Mouse (Mus musculus): ENCODE results near the gene Siah3.

Siah3 gene

DNA sequence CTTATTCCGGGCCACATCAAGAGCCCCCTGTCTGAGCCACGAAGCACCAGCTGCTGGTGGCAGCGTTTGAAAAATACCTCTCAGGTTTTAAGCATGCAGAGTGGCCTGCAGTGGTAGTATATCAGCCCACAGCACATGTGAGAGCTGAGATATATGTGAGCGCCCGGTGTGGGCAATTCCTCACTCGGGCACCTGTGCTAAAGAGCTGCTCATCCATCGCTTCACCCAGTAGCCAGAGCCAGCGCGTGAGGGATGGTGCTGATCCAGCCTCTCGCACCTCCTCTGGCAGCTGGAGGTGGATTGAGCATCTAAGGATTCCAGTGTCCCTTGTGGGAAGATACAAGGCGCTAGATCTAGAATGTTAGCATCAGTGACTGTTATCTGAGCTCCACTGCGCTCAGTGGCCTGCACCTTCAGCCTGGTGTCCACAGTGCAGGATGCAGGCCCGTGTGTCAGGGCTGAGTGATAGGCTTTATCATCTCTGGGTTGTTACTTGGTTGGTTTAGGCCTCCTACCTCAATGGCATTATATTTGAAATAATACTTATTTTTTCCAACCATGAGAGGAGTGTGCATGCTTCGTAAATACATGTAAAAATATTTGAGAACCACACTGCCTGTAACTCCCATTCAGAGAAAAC lies 37.9 kb downstream of the Siah3 start:
- DNase-seq (ENCODE audit: low read depth, low spot score): no peak
- no peaks in the 10 kb centered on the region for H3K36me3 ChIP-seq (ENCODE audit: control insufficient read depth, insufficient read depth, low read length, poor library complexity, severe bottlenecking)
- no peaks in the 10 kb centered on the region for H3K27me3 ChIP-seq (ENCODE audit: control insufficient read depth, insufficient read depth, low read length, poor library complexity, severe bottlenecking)

DNA sequence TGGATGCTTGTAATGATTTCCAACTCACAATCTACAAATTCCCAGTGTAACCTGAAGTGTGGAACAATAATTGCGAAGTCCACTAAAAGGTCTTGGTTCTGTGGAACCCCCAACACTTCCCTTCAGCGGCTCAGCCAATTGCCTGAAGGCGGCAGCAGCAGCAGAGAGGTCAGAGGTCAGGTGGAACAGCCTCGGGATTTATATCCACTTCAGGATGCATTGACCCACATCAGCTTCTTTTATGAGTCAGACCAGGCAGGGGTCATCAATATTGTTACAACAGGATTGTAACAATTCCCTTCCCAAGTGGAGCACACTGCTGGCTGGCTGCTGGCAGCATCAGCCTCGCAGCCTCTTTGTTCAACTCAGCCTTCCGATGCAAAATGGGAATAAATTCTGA lies 39.1 kb downstream of the Siah3 start:
- DNase-seq (ENCODE audit: low read depth, low spot score): no peak
- Histone ChIP-seq H3K36me3 (ENCODE audit: control insufficient read depth, insufficient read depth, low read length, poor library complexity, severe bottlenecking) (no peaks in the 10 kb centered on the region), H3K27me3 (ENCODE audit: control insufficient read depth, insufficient read depth, low read length, poor library complexity, severe bottlenecking) (no peaks in the 10 kb centered on the region)

DNA sequence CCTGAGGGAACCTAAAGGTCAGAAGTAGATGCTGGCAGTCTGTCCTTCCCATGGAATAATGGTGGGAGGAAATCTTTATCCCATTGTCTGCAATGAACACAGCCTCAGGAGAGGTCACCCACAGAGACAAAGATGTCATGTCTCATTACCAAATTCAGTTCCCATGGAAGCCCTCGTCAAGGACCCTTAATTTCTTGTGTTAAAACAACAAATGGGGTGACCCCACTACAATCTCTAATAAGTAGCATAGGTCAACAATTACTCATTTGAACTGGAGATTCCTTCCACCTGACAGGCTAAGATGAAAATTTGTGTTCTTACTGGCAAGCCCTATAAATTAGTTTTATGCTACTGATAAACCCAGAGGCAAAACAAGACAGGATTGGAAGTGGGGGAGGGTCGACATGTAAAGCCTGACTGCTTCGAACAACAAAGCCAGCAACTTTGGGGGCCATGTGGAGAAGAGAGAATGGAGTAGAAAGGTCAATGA lies 45.8 kb downstream of the Siah3 start:
- Histone ChIP-seq H3K27me3 (ENCODE audit: control insufficient read depth, insufficient read depth, low read length, poor library complexity, severe bottlenecking) (no peaks in the 10 kb centered on the region), H3K36me3 (ENCODE audit: control insufficient read depth, insufficient read depth, low read length, poor library complexity, severe bottlenecking) (no peaks in the 10 kb centered on the region)
- DNase-seq (ENCODE audit: low read depth, low spot score): no peak

DNA sequence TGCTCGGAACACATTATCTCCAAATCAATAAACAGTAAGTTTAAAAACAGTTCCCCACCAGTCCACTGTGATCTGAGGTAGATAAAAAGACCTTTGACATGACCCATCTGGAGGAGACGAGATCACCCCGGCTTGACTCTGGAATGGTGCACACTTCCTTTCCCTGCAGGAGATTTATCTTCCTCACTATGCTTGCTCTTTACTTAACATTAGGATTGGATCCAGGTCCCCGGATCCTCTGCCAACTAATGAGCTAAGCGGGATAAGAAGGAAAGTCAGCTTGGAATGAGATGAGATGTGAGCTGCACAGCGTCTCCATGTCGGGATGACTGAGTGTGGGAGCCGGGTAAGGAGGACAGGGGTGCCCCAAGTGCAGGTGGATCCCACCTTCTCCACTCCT lies 46.7 kb downstream of the Siah3 start:
- Histone ChIP-seq H3K36me3 (ENCODE audit: control insufficient read depth, insufficient read depth, low read length, poor library complexity, severe bottlenecking) (no peaks in the 10 kb centered on the region), H3K27me3 (ENCODE audit: control insufficient read depth, insufficient read depth, low read length, poor library complexity, severe bottlenecking) (no peaks in the 10 kb centered on the region)
- DNase-seq (ENCODE audit: low read depth, low spot score): no peak

DNA sequence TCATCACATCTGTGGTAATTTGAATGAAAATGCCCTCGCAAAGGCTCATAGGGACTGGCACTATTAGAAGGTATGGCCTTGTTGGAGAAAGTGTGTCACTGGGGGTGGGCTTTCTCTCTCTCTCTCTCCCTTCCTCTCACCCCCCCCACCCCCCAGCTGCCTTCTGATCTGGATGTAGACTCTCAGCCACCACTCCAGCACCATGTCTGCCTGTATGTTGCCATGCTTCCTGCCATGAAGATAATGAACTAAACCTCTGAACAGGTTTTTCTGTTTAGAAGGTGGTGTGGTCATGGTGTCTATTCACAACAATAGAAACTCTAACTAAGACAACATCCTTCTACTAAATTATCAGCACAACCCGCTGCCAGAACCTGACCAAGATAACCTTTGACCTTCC lies 48.5 kb downstream of the Siah3 start:
- DNase-seq (ENCODE audit: low read depth, low spot score): no peak
- H3K36me3 ChIP-seq (ENCODE audit: control insufficient read depth, insufficient read depth, low read length, poor library complexity, severe bottlenecking): no peaks in the 10 kb centered on the region
- no peaks in the 10 kb centered on the region for H3K27me3 ChIP-seq (ENCODE audit: control insufficient read depth, insufficient read depth, low read length, poor library complexity, severe bottlenecking)

DNA sequence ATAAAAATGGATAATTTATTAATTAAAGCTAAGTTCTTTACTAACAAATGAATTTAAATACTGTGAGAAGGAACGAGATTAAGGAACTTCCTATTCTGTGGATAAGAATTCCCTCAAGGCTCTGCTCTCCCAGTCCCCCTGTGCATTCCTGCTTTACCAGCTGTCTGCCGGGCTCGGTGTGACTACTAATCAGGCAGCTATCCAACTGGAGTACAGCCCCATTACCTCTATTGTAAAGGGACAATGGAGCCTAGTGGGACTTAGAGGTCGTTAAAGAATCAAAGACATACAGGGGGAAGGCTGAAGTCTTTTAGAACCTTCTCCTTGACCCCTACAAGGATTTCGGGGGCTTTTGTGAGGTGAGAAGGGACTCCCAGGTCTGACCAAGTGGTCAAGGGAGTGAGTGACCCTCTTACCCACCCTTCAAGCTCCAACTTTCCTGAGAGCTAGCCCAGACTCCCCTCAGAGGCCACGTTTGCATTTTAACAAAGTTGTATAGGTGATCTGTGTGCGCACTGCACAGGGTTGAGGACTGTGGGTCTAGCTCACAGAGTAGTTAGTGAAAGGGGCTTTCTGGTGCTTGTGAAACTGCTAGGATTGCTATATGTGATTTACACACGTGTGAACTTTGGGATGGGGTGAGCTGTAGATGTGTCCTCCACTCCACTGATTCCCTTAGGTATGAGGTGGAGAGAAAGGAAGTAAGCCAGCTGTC lies 49.5 kb downstream of the Siah3 start:
- no peaks in the 10 kb centered on the region for H3K36me3 ChIP-seq (ENCODE audit: control insufficient read depth, insufficient read depth, low read length, poor library complexity, severe bottlenecking)
- H3K27me3 ChIP-seq (ENCODE audit: control insufficient read depth, insufficient read depth, low read length, poor library complexity, severe bottlenecking): no peaks in the 10 kb centered on the region
- DNase-seq (ENCODE audit: low read depth, low spot score): no peak

DNA sequence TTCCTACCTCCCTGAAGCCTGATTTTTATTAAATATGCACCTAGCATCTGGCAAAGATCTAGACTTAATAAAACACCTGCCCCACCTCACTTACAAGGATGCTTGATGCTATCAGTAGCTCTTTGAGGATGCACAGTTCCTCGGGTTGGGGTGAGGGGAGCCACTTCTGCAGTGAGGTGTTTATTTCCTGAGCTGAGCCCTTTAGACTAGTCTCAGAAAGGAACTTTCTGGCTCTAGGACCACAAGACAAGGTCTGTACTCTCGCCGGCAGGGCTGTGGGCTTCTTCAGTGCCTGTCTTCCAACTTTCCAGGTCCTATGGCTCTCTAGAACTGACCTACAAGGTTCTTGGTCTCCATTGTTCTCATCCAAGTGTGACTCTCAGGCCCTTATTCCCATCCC lies 50.5 kb downstream of the Siah3 start:
- no peak for DNase-seq (ENCODE audit: low read depth, low spot score)
- Histone ChIP-seq H3K36me3 (ENCODE audit: control insufficient read depth, insufficient read depth, low read length, poor library complexity, severe bottlenecking) (no peaks in the 10 kb centered on the region), H3K27me3 (ENCODE audit: control insufficient read depth, insufficient read depth, low read length, poor library complexity, severe bottlenecking) (no peaks in the 10 kb centered on the region)

DNA sequence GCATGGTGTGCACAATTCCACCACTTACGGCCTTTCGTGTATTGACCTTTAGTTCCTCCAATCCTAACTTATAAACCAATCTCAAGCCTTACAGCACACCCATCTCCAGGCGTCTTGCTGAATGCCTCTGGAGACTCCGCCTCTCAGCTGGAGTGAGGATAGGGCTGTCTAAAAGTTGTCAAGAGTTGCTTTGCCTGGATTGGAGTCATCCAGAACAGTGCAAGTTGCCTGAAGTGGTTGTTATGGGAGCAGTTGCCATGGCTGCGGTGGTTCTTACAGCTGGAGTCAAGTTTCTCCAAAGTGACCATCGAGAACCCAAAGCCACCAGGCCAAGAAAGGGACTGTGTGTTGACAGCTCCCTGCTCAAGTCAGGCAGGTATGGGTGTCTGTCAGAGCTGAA lies 54.3 kb downstream of the Siah3 start:
- Histone ChIP-seq H3K36me3 (ENCODE audit: control insufficient read depth, insufficient read depth, low read length, poor library complexity, severe bottlenecking) (no peaks in the 10 kb centered on the region), H3K27me3 (ENCODE audit: control insufficient read depth, insufficient read depth, low read length, poor library complexity, severe bottlenecking) (no peaks in the 10 kb centered on the region)
- DNase-seq (ENCODE audit: low read depth, low spot score): no peak

DNA sequence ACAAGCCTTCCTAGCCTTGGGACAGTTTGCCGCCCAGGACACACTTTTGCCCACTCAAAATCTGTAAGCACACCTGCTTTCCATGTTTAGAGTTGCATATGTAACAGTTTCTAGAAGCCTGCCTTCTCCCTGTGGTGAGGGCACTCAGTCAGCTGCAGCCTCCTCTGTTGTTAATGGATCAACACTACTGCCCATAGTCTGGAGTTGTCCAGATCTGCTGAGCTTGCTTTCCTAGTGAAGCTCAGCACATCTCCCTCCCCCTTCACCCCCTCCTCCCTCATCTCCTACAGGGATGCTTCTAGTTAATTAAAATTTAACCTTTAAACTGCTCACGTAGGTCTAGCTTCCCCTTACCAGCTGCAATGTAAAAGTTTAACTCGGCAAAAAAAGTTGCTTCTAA lies 57.2 kb downstream of the Siah3 start:
- H3K36me3 ChIP-seq (ENCODE audit: control insufficient read depth, insufficient read depth, low read length, poor library complexity, severe bottlenecking): no peaks in the 10 kb centered on the region
- DNase-seq (ENCODE audit: low read depth, low spot score): no peak

DNA sequence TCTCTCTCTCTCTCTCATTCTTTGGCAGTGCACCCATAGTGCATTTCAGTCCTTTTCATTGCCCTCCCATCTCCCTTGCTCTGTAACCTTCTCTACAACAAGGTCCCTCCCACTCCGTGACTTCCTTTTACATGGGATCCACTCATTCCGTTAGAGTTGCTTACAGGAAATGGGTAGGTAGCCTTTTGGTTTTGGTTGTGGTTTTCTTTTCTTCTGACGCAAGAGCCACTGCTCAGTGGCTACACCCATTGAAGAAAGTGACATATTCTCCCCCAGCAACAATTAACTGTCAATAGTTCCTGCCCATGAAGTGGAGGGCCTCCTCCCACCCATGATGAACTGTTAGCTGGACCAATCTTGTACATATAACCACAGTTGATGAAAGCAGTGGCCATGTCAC lies 60.4 kb downstream of the Siah3 start:
- no peaks in the 10 kb centered on the region for H3K27me3 ChIP-seq (ENCODE audit: control insufficient read depth, insufficient read depth, low read length, poor library complexity, severe bottlenecking)
- DNase-seq (ENCODE audit: low read depth, low spot score): no peak
- no peaks in the 10 kb centered on the region for H3K36me3 ChIP-seq (ENCODE audit: control insufficient read depth, insufficient read depth, low read length, poor library complexity, severe bottlenecking)

More for the DNA sequence above, 57.2 kb downstream of the Siah3 start:
- H3K27me3 ChIP-seq (ENCODE audit: control insufficient read depth, insufficient read depth, low read length, poor library complexity, severe bottlenecking): no peaks in the 10 kb centered on the region

DNA sequence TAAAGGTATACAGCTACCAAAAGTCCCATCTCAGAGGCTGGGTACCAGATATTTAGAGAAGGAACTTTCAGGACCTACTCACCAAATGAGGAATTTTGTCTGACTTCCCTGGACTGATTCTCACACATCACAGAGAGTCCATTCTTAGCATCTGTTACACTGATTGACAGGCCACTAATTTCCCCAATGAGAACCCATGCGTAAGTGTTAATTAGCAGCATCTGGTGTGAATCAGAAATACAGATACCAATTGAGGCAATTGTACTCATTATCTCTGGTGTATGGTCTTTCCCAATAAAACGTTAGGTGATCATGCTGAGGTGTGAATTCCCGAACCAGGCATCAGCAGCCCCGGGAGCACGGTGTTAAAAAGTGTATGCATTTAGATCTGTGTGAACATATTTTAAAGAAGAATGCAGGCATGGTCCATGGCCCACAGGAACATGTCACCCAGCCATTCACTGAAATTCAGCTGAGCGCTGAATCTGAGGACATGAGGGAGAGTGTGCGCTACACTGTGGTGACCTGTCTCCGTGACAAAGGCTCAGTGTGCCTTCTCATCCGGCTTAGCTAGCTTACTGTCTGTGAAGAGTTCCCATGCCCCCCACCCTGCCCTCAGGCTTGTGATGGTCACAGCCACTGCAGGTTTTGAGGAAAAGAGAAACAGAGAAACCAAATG lies 61.3 kb downstream of the Siah3 start:
- Histone ChIP-seq H3K36me3 (ENCODE audit: control insufficient read depth, insufficient read depth, low read length, poor library complexity, severe bottlenecking) (no peaks in the 10 kb centered on the region), H3K27me3 (ENCODE audit: control insufficient read depth, insufficient read depth, low read length, poor library complexity, severe bottlenecking) (no peaks in the 10 kb centered on the region)
- no peak for DNase-seq (ENCODE audit: low read depth, low spot score)

DNA sequence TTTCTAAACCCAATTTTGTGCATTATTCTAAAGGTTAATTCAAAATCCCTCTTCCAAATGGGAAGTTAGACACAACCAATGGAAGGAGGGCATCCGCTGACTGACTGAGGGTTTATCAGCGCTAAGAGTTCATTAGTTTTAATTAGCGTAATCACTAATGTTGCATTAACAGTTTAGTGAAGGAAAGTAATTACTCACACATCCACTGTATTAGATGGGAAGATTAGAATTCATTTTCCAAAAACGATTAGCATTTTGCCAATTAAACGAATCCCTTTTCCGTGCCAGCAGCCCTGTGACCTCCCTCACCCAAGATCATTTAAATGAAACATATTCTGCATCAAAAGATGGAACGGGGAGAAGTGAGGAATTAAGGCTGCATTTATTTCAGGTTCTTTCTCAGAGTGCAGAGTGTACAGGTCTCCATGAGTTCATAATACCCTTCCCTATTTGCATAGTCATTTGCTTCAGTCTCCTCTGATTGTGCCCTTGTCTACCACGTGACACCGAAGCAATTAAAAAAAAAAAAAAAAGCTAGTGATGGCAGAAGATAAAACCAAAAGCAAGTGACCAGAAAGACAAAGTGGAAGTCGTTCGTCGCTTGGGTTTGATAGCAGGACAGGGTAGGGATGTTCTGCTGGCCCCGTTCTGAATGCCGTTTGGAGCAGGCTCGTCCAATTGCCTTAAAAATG lies 62.6 kb downstream of the Siah3 start:
- Histone ChIP-seq H3K36me3 (ENCODE audit: control insufficient read depth, insufficient read depth, low read length, poor library complexity, severe bottlenecking) (no peaks in the 10 kb centered on the region), H3K27me3 (ENCODE audit: control insufficient read depth, insufficient read depth, low read length, poor library complexity, severe bottlenecking) (no peaks in the 10 kb centered on the region)
- DNase-seq (ENCODE audit: low read depth, low spot score): no peak

DNA sequence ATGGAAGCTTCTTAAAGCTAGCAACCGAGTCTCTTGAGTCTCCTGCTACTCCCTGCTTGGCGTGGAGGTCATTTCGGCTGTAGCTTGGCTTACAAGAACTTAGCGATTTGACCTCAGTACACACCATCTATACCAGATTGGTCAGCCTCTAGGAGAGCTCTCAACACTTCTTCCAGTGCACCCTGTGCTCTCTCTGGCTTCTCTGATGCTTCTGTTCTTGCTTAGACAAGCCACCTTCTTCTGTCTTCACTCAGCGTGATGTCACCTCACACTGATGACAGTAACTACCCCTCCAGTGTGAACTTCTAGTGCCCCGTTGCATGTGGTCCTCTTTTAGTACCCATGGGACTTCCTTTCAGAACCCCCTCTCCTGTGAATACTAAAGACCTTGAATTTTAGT lies 63.1 kb downstream of the Siah3 start:
- Histone ChIP-seq H3K27me3 (ENCODE audit: control insufficient read depth, insufficient read depth, low read length, poor library complexity, severe bottlenecking) (no peaks in the 10 kb centered on the region), H3K36me3 (ENCODE audit: control insufficient read depth, insufficient read depth, low read length, poor library complexity, severe bottlenecking) (no peaks in the 10 kb centered on the region)
- DNase-seq (ENCODE audit: low read depth, low spot score): no peak

DNA sequence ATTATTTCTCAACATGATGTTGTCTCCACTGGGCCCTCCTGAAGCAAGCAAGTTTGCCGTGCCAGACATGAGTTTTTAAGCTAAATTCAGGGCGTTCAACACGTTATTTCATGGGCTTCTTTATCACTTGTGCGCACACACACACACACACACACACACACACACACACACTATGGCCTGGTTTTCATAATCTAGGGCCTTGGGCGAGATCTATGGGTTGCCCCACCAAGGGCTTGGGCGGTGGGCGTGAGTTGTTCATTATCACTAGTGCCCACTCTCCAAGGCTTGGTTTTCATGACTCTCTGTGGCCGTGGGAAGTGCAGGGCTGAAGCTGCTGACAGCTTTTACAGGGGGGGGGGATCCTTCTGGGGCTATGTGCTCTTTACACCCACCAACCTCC lies 63.9 kb downstream of the Siah3 start:
- Histone ChIP-seq H3K36me3 (ENCODE audit: control insufficient read depth, insufficient read depth, low read length, poor library complexity, severe bottlenecking) (no peaks in the 10 kb centered on the region), H3K27me3 (ENCODE audit: control insufficient read depth, insufficient read depth, low read length, poor library complexity, severe bottlenecking) (no peaks in the 10 kb centered on the region)
- no peak for DNase-seq (ENCODE audit: low read depth, low spot score)

DNA sequence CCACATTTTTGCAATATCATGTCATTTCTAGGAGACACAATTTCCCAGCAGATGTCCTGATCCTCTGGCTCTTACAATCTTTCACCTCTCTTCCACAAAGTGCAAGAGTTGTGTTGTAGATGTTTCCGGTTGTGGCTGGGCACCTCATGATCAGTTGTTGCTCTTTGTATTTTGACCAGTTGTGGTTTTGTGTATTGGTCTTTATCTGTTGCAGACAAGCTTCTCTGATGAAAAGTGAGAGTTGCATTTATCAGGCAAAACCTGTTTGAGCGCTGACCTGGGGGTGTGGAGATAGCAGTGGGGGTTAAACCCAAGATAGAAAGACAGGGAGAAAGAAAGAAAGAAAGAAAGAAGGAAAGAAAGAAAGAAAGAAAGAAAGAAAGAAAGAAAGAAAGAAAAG lies 68.9 kb downstream of the Siah3 start:
- Histone ChIP-seq H3K27me3 (ENCODE audit: control insufficient read depth, insufficient read depth, low read length, poor library complexity, severe bottlenecking) (no peaks in the 10 kb centered on the region), H3K36me3 (ENCODE audit: control insufficient read depth, insufficient read depth, low read length, poor library complexity, severe bottlenecking) (no peaks in the 10 kb centered on the region)
- no peak for DNase-seq (ENCODE audit: low read depth, low spot score)
